Mouse (Mus musculus) monocyte, adult 5-6 weeks (primary cell): Measurements from ENCODE around the gene Hist1h4j. TPM values are rescaled to one million over a fixed set of nuclear protein-coding genes. Genes with fewer than 3 reads are reported as not detected.
A peak's percentile ranks its signal among the peaks of the same experiment; 100 is the strongest.
"Not testable (repeated sequence)": the region's sequence is repeated elsewhere in the genome, so short reads cannot be mapped to it uniquely, and the experiment has no call there.

Experiments
- ATAC-seq: fragments of 153-309, 156-312 bp; replicated peaks from 2 replicates; pipeline ENCODE4 v1.8.0; 2017; ENCODE audit warnings: mild to moderate bottlenecking; ENCODE audit not compliant: low TSS enrichment, insufficient number of reproducible peaks, severe bottlenecking, poor library complexity, low FRiP score
- total RNA-seq: library from RNA; stranded (forward); fragments of 200-1000, 200-491, 200-594 nt; gene quantifications from 3 replicates; pipeline ENCODE4 v1.2.3, GENCODE M21; 2017

Gene Hist1h4j
- total RNA-seq, result 8.3 to 34.5 TPM (median 21.9 TPM) in 3 replicates

DNA sequence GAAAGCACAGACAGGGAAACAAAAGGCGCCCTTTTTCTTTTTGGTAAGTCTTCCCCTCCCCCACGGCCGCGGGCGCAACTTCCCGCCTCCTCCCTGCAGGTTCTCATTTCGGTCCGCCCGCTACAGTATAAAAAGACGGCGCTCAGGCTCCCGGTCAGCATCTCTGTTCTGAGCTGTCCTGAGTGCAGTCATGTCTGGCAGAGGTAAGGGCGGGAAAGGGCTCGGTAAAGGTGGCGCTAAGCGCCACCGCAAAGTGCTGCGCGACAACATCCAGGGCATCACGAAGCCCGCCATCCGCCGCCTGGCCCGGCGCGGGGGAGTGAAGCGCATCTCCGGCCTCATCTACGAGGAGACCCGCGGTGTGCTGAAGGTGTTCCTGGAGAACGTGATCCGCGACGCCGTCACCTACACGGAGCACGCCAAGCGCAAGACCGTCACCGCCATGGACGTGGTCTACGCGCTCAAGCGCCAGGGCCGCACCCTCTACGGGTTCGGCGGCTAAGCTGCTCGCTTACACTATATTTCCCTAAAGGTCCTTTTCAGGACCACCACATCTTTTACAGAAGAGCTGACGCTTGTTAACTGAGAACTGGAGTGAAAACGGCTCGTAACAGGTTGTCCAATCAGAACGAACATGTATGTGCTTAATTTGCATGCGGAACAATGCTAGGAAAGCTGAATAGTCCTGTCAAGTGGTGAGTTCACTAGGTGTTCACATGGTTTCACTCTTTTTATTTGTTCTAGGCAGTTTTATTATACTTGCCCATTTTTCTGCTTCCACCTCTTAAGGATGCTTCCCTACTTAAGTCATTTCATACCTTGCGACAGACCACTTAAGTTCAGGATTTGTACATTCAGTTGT lies at the start of gene Hist1h4j:
TSS of gene Hist1h4j (plus strand) at position 159 of the 862 bp plus-strand sequence.
- ATAC-seq, result peak; percentile 67

DNA sequence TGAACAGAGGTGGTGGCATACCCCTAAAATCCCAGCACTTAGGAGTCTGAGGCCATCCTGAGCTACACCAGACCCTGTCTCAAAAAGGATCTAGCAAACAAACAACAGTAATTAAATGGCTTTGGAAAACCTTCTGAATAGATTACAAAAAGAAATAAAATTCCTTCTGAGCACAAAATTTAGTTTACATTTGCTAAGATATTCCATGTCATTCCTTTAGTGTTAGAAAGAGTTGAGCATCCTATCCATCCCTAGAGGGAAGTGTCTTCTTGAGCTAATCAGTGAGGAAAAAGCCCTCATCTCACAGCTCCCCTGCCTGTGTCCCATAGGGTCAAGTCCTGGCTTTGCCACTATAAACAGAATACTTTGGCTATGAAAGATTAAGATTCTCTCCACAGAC lies 37.1 kb upstream of the Hist1h4j start, which contains the start of gene Olfr1359:
TSS of gene Olfr1359 (plus strand) at position 301 of the 400 bp plus-strand sequence.
- ATAC-seq, result no peak

DNA sequence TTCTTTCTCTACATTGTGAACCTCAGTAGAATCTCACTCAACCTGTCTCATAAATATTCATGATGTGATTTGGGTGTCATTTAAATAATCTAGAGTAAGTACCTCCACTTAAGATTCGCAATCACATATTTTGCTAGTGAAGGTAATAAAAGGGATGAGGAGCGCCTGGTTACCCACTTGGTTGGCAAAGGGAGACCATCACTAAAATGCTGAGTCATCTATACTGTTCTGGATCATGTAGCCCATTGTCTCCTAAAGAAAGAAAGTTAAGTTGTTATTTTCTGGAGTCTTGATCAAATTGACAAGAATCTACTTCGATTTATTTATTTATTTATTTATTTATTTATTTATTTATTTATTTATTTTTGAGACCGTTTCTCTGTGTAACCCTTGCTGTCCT lies 28.2 kb upstream of the Hist1h4j start:
- ATAC-seq, result no peak

DNA sequence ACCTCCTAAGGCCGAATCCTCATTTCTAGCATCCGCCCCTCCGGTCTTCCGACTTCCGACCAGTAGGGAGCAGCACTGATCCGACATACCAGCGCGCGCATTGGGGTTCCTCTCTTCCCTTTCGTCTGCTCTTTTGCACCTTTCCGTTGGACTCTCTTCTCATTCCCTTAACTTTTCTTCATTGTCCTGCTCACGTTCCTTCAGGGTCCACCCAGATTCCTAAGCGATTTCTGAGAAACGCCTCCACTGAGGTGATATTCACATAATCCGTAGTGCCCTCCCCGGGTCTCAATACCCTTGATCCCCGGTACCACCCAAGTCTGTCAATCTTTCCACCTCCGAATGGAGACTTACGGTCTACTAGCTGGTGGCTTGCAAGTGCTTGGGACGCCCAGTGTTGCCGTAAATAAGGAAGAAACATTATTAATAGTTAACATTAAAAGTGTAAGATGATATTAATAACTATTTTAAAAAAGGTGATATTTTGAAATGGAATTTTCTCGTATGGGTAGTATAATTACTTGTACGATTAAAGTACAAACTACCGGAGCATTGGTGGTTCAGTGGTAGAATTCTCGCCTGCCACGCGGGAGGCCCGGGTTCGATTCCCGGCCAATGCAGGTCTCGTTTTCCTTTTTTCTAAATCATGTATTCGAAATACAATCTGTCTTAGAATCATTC lies 24.7 kb upstream of the Hist1h4j start:
- peak; percentile 79 for ATAC-seq

GRCm38 (mm10) chr13:21710821-21711525 lies 23.9 kb upstream of the Hist1h4j start:
- ATAC-seq, result no peak

DNA sequence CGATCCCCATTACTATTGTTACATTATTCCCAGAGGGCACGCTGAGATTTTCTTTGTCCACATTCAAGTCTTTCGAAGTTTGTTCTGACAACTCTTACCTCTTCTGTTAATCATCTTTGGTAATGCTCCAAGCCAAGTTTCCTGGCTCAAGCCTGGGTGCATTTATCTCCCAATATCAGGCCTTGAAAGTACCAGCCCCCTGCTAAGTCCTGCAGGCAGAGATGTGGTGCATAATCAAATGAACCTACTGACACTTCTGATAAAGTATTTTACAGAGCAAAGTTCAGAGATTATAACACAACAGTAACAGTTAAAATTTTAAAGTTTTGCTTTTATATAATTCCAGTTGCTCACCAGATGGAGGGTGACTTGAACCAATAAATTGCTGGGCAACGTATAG lies 23.2 kb upstream of the Hist1h4j start:
- ATAC-seq, result no peak

DNA sequence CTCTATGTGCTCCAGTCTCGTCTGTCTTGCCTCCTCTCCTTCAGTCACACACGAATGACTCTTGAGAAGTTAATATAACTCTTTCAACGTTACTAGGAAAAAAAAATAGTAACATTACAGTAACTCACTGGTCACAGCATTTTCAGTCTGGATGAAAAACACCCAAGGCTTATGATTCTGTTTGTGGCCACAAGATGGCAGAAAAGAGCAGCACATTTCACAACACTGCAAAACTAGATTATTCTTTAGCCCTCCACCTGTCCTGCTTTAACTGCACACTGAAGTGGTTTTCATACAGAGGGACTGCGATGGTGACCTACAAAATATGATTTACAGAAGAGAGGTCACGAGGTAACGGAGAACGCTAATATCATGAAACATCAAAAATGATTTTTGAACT lies 20.1 kb upstream of the Hist1h4j start:
- ATAC-seq, result peak; percentile 46

DNA sequence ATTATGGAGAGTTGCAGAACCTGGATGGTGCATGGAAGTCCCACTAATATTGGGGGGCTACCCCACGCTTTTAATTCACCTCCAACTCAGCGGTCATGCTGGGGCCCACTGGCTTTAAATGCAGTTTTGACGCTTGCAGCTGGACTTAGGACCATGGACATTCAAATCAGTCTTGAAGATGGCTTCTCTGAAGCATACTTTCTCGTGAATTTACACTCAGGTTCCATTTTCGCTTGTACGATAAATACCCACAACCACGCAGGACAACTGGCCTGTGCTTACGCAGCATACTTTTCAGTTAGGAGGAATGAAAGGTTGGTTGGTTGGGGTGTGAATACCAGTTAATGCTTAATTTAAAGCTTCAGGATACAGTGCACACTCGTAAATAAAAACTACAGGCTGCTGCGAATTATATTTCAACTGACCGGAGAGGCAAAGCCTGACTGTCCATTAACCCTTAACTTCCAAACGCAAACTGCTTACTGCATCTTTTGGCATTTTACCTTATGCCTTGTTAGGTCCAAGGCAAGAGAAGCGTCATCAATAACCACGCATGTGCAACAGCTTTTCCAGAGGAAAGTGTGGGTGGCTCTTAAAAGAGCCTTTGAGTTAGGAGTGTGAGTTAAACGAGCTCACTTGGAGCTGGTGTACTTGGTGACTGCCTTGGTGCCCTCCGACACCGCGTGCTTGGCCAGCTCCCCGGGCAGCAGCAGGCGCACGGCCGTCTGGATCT lies 19.6 kb upstream of the Hist1h4j start:
- no peak for ATAC-seq

DNA sequence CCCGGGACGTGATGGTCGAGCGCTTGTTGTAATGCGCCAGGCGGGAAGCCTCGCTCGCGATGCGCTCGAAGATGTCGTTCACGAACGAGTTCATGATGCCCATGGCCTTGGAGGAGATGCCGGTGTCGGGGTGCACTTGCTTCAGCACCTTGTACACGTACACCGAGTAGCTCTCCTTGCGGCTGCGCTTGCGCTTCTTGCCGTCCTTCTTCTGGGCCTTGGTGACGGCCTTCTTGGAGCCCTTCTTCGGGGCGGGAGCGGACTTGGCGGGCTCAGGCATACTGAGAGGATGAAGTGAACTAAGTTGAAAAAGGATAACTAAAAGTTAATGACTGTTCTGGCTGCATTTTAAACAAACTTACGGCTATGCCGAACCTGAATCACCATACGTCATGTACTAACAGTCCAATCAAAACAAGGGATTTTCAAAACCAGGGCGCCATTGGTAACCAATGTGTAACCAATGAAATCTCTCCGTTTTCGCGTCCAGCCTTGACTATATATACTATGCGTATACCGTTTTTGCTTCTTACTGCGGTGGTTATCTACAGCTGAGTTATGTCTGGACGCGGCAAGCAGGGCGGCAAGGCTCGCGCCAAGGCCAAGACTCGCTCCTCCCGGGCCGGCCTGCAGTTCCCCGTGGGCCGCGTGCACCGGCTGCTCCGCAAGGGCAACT lies 18.9 kb upstream of the Hist1h4j start, which contains the start of the genes Hist1h2bl and Hist1h2ai:
TSS of gene Hist1h2bl (minus strand) at position 280 of the 676 bp plus-strand sequence.
TSS of gene Hist1h2ai (plus strand) at position 559 of the 676 bp plus-strand sequence.
- ATAC-seq, result peak; percentile 84

DNA sequence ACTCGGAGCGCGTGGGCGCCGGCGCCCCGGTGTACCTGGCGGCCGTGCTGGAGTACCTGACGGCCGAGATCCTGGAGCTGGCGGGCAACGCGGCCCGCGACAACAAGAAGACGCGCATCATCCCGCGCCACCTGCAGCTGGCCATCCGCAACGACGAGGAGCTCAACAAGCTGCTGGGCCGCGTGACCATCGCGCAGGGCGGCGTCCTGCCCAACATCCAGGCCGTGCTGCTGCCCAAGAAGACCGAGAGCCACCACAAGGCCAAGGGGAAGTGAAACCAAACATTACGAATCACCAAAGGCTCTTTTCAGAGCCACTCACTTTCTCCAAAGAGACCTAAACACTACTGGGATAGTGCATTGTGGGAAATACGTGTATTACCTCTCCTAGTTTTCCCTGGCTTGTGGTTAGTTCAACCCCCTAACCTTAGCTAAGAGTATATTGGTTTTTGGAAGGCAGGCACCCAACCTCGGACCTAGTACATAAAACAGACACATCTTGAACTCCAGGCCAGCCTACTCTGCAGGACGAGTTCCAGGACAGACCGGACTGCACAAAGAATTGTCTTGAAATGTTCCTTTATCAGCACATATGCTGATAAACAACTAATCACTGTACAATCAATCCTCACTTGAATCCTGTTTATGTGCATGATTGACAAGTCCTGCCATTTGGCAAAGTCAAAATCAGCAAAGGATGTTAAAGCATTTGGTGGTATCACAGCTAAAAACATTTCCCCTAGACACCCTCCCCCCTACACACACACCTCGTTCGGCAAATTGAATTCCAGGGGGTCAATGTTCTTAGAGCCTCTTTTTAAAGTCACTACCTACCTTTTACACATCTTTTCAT lies 18.1 kb upstream of the Hist1h4j start:
- ATAC-seq, result peak; percentile 54

DNA sequence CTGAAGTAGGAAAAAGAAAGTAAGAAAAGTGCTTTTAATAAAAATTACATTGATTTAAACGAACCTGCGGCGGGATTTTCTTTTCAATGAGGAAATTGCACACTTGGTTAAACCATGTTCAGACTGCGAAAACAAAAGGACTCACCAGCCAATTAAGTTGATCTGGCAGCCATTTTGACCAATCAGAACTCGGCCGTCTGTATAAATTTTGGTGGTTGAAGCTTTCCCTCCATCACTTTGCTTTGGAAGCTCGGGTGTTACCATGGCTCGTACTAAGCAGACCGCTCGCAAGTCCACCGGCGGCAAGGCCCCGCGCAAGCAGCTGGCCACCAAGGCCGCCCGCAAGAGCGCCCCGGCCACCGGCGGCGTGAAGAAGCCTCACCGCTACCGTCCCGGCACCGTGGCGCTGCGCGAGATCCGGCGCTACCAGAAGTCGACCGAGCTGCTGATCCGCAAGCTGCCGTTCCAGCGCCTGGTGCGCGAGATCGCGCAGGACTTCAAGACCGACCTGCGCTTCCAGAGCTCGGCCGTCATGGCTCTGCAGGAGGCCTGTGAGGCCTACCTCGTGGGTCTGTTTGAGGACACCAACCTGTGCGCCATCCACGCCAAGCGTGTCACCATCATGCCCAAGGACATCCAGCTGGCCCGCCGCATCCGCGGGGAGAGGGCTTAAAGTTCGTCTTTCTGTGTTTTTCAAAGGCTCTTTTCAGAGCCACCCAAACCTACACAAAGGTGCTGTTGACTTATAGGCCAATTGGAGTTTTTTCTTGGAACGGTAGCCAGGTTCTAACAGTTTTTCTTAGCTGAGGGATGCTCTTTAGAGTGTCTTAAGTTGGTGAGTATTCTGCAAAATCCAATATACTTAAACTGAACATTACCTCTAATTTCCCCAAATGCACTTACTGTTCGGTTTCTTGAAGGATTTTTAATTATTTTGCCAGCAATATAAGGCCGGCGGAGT lies 17.2 kb upstream of the Hist1h4j start, which contains the start of gene Hist1h3h:
TSS of gene Hist1h3h (plus strand) at position 263 of the 961 bp plus-strand sequence.
- peak; percentile 47; the same call in 1 of the 2 replicates for ATAC-seq

- no peak for ATAC-seq
These were observed 16.3 kb upstream of the Hist1h4j start for GRCm38 (mm10) chr13:21718381-21719080.

- not testable (repeated sequence) for ATAC-seq
These were observed 13.6 kb upstream of the Hist1h4j start for GRCm38 (mm10) chr13:21721107-21721756.

DNA sequence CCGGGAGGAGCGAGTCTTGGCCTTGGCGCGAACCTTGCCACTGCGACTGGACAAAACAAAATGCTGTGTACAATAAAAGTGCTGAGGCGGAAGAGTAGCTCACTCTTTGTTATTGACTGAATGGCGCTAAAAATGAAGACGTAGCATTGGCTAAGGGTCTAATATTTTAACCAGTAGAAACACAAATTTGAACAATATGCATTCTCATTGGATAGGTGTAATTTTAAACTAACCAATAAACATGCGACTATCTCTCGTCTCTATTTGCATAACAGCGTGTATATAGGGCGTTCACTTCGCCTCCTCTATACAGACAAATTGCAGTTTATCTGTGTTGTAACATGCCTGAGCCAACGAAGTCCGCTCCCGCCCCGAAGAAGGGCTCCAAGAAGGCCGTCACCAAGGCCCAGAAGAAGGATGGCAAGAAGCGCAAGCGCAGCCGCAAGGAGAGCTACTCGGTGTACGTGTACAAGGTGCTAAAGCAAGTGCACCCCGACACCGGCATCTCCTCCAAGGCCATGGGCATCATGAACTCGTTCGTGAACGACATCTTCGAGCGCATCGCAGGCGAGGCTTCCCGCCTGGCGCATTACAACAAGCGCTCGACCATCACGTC lies 13.0 kb upstream of the Hist1h4j start, which contains the start of gene Hist1h2bm:
TSS of gene Hist1h2bm (plus strand) at position 288 of the 616 bp plus-strand sequence.
- peak; percentile 94 for ATAC-seq
